In the genomic region with DNA sequence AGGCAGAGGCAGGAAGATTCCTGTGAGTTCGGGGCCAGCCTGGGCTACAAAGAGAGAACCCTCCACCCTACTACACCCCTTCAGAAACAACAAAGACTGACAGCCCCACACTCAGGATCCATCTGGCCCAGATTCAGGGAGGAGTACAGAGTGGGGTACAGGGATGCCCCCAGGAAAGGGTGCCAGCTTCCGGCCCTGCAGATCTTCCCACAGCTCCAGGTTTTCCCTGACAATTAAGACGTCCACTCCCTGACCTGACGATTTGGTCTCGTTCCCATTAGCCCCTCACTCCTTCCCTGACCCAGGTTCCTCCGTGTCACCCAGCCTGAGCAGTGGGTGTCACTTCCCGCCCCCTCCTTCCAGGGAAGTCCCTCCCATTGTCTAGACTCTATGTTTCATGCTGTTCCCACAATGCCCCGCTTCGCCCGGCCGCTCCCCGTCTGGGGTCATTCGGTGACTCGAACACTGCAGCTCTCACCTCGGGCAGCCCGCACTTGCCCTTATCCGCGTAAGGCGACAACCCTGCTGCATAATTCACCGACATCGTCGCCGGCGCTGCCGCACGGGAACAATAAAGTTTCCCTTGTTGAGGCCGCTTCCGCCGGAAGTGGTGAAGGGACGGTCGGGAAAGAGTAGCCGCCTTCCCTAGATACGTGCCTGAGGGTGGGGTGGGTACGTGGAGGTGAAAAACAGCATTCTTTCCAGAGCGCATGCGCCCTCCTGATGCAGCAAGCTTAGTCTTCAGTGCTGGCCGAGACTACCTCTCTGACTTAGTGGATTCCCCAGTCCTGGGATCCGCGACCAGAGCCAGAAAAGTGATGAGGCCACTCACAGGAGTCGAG, we compare ENCODE assay signal across 8 mouse cellular contexts. TPM values are rescaled to one million over a fixed set of nuclear protein-coding genes. Genes with fewer than 3 reads are reported as not detected.
DNase-seq lines count a peak whose midpoint lies in the region; ATAC-seq and TF ChIP-seq lines count a peak whose summit lies in the region.

TSS of gene Sirt6 (minus strand) at position 804 of the 842 bp plus-strand sequence.

- peak within 1 kb of the TSS; percentile 14; the same call in 1 of the 2 replicates for H3K27ac ChIP-seq in cortical plate, adult 2 months (ENCODE audit: insufficient read depth, low read length)

- no peaks in the 10 kb centered on the region for H3K4me1 ChIP-seq in cortical plate, adult 2 months (ENCODE audit: control insufficient read depth, insufficient read depth, low read length)

- peak; percentile 85 for DNase-seq in gastrocnemius, postnatal 10 days
- DNase-seq in induced T-regulatory cell, adult 2 months (ENCODE audit: low read depth), result peak; percentile 97
- peak; percentile 89 to 94 for DNase-seq in left cerebral cortex, adult 9 months (ENCODE audit: low spot score in 2 of 2)
- peak; percentile 90 for DNase-seq in right cerebral cortex, postnatal 14 days
- DNase-seq in urinary bladder, postnatal 36 days (ENCODE audit: low spot score in 2 of 2), result peak; percentile 84 to 91

- TF ChIP-seq CTCF in cortical plate, adult 2 months (IDR thresholded peaks at IDR 0.05; ENCODE audit: extremely low read depth, insufficient read depth, low read length), result no peak

- H3K4me3 ChIP-seq in cortical plate, adult 2 months (ENCODE audit: insufficient read depth, low read length), result peak within 1 kb of the TSS; percentile 71

- peak; percentile 92 for TF ChIP-seq POLR2A in cortical plate, adult 2 months (IDR thresholded peaks at IDR 0.05; ENCODE audit: extremely low read depth, insufficient read depth, low read length)

- peak; percentile 94 for ATAC-seq in activated CD4-positive, CD25-positive, alpha-beta regulatory T cell, adult 4 months
- peak; percentile 90 for ATAC-seq in megakaryocyte progenitor cell, adult 5-6 weeks (replicated peaks; ENCODE audit: poor library complexity)

RNA-seq across cellular contexts. Expression of gene Sirt6, which starts in this region (rescaled TPM):
- polyA plus RNA-seq in activated CD4-positive, CD25-positive, alpha-beta regulatory T cell, adult 4 months (2017; shearing (Covaris generic)), result 10 to 100 TPM; 23.1 TPM
- 31.2 and 33.3 TPM in 2 replicates for polyA plus RNA-seq in cortical plate, adult 2 months (2012; rRNA removed)
- 1 to 10 TPM; 7.3 to 9.7 TPM for total RNA-seq in gastrocnemius, postnatal 10 days (2021)
- 8.3 and 9.5 TPM in 2 replicates for total RNA-seq in megakaryocyte progenitor cell, adult 5-6 weeks (2015)
- total RNA-seq in megakaryocyte progenitor cell, adult 5-6 weeks (2017), result 4.1 and 5.3 TPM in 2 replicates

Comparison
In these comparisons a context has a peak if more than half of its experiments do, and no peak if none do; other contexts are left out.
1. Peak in every context shown above with its lines: DNase-seq, ATAC-seq, H3K4me3 ChIP-seq and H3K27ac ChIP-seq.